Mouse (Mus musculus): ENCODE measurements at regions not wholly inside any gene's neighbourhood (a gene's known extent, or its start where the extent isn't known, plus 50 kb on each side); places are given as distances from the start of the nearest gene placed in this dataset.

GRCm38 (mm10) chr13:60400764-60401487 is 200.8 kb upstream of the Dapk1 start:
- TF ChIP-seq CTCF (IDR thresholded peaks at IDR 0.05; ENCODE audit: low read depth, low read length) (no peak), POLR2A (IDR thresholded peaks at IDR 0.05; ENCODE audit: extremely low read depth, insufficient read depth, low read length) (no peak)

Data from liver, adult 2 months (tissue).